Mouse (Mus musculus) layer of hippocampus, adult 9-10 months (tissue): Measurements from ENCODE around the gene R3hdml.

ENCODE experiments used
- DNase-seq: peaks from one replicate; pipeline ENCODE4 v3.0.0; 2022; ENCODE audit warnings: low spot score

R3hdml gene

GRCm38 (mm10) chr2:163472466-163472851 lies 19.7 kb upstream of the R3hdml start, which contains the start of gene Fitm2:
Fitm2 (minus strand) TSS chr2:163472629.
- DNase-seq = peak; percentile 89

- DNase-seq = no peak
Observed at GRCm38 (mm10) chr2:163480191-163480825, 11.8 kb upstream of the R3hdml start.

- DNase-seq = no peak
Observed at GRCm38 (mm10) chr2:163481539-163482029, 10.5 kb upstream of the R3hdml start.

- DNase-seq = no peak
Observed at GRCm38 (mm10) chr2:163487360-163487759, 4.8 kb upstream of the R3hdml start.

- DNase-seq = no peak
Observed at GRCm38 (mm10) chr2:163489725-163490291, 2.3 kb upstream of the R3hdml start.

GRCm38 (mm10) chr2:163490656-163491055 lies 1.5 kb upstream of the R3hdml start:
- DNase-seq = no peak

- DNase-seq = no peak
Observed at GRCm38 (mm10) chr2:163491351-163491750, 767 bp upstream of the R3hdml start.

GRCm38 (mm10) chr2:163493031-163493430 lies 913 bp downstream of the R3hdml start:
- DNase-seq = no peak

- no peak for DNase-seq
Observed at GRCm38 (mm10) chr2:163493976-163494375, 1.9 kb downstream of the R3hdml start.

- no peak for DNase-seq
Observed at GRCm38 (mm10) chr2:163494456-163494855, 2.3 kb downstream of the R3hdml start.

- DNase-seq = no peak
Observed at GRCm38 (mm10) chr2:163502219-163502618, 10.1 kb downstream of the R3hdml start.

- DNase-seq = no peak
Observed at GRCm38 (mm10) chr2:163503191-163503590, 11.1 kb downstream of the R3hdml start.

- DNase-seq = no peak
Observed at GRCm38 (mm10) chr2:163506300-163507004, 14.3 kb downstream of the R3hdml start, which contains the start of gene Hnf4a. Hnf4a (plus strand) TSS chr2:163506808.

GRCm38 (mm10) chr2:163525761-163526243 lies 33.7 kb downstream of the R3hdml start:
- no peak for DNase-seq

GRCm38 (mm10) chr2:163527497-163527896 lies 35.4 kb downstream of the R3hdml start:
- no peak for DNase-seq

- DNase-seq = no peak
Observed at GRCm38 (mm10) chr2:163530418-163530817, 38.3 kb downstream of the R3hdml start.

- DNase-seq = peak; percentile 63
Observed at GRCm38 (mm10) chr2:163531917-163532316, 39.8 kb downstream of the R3hdml start.

GRCm38 (mm10) chr2:163533226-163533625 lies 41.1 kb downstream of the R3hdml start:
- no peak for DNase-seq

GRCm38 (mm10) chr2:163534958-163535524 lies 42.9 kb downstream of the R3hdml start:
- DNase-seq = peak; percentile 80

- DNase-seq = no peak
Observed at GRCm38 (mm10) chr2:163537443-163537842, 45.3 kb downstream of the R3hdml start.

GRCm38 (mm10) chr2:163538410-163538809 lies 46.3 kb downstream of the R3hdml start:
- no peak for DNase-seq

- DNase-seq = no peak
Observed at GRCm38 (mm10) chr2:163539321-163540040, 47.4 kb downstream of the R3hdml start.
